Mouse (Mus musculus) right cerebral cortex, postnatal 14 days (tissue): Measurements from ENCODE around the gene Smpdl3b.
"Not testable (repeated sequence)": the region's sequence is repeated elsewhere in the genome, so short reads cannot be mapped to it uniquely, and the experiment has no call there.

Experiments
- DNase-seq: peaks from one replicate; pipeline ENCODE4 v3.0.0; 2022

Gene Smpdl3b

GRCm38 (mm10) chr4:132756974-132757373, at the start of gene Smpdl3b:
TSS of gene Smpdl3b (minus strand) at chr4:132757252.
- DNase-seq = peak; percentile 74

GRCm38 (mm10) chr4:132806620-132807191, 49.7 kb upstream of the Smpdl3b start:
- DNase-seq = no peak

- no peak for DNase-seq
Measured at GRCm38 (mm10) chr4:132805599-132806197, 48.6 kb upstream of the Smpdl3b start.

GRCm38 (mm10) chr4:132805146-132805545, 48.1 kb upstream of the Smpdl3b start:
- no peak for DNase-seq

GRCm38 (mm10) chr4:132804331-132804730, 47.3 kb upstream of the Smpdl3b start:
- DNase-seq = no peak

- DNase-seq = no peak
Measured at GRCm38 (mm10) chr4:132803876-132804275, 46.8 kb upstream of the Smpdl3b start.

- no peak for DNase-seq
Measured at GRCm38 (mm10) chr4:132803212-132803611, 46.2 kb upstream of the Smpdl3b start.

- DNase-seq = no peak
Measured at GRCm38 (mm10) chr4:132802171-132802637, 45.2 kb upstream of the Smpdl3b start.

GRCm38 (mm10) chr4:132801176-132802077, 44.4 kb upstream of the Smpdl3b start:
- DNase-seq = no peak

- no peak for DNase-seq
Measured at GRCm38 (mm10) chr4:132799845-132800244, 42.8 kb upstream of the Smpdl3b start.

- not testable (repeated sequence) for DNase-seq
Measured at GRCm38 (mm10) chr4:132798666-132799065, 41.6 kb upstream of the Smpdl3b start.

- DNase-seq = no peak
Measured at GRCm38 (mm10) chr4:132798028-132798427, 41.0 kb upstream of the Smpdl3b start.

- DNase-seq = no peak
Measured at GRCm38 (mm10) chr4:132797461-132797860, 40.4 kb upstream of the Smpdl3b start.

GRCm38 (mm10) chr4:132796196-132796886, 39.3 kb upstream of the Smpdl3b start, which contains the start of gene Themis2:
TSS of gene Themis2 (minus strand) at chr4:132796387.
- peak; percentile 57 for DNase-seq

GRCm38 (mm10) chr4:132795171-132795570, 38.1 kb upstream of the Smpdl3b start:
- DNase-seq = no peak

- no peak for DNase-seq
Measured at GRCm38 (mm10) chr4:132794760-132795159, 37.7 kb upstream of the Smpdl3b start.

- DNase-seq = no peak
Measured at GRCm38 (mm10) chr4:132794028-132794427, 37.0 kb upstream of the Smpdl3b start.

GRCm38 (mm10) chr4:132793322-132794004, 36.4 kb upstream of the Smpdl3b start:
- DNase-seq = not testable (repeated sequence)

- DNase-seq = no peak
Measured at GRCm38 (mm10) chr4:132789731-132790130, 32.7 kb upstream of the Smpdl3b start.

GRCm38 (mm10) chr4:132785228-132785627, 28.2 kb upstream of the Smpdl3b start:
- no peak for DNase-seq

GRCm38 (mm10) chr4:132783732-132784131, 26.7 kb upstream of the Smpdl3b start:
- DNase-seq = no peak

- no peak for DNase-seq
Measured at GRCm38 (mm10) chr4:132780288-132780687, 23.2 kb upstream of the Smpdl3b start.
